Mouse (Mus musculus) adrenal gland, postnatal 10 days (tissue): ENCODE results near the gene Efcab9. TPM values are rescaled to one million over a fixed set of nuclear protein-coding genes. Genes with fewer than 3 reads are reported as not detected.

Experiments used
- DNase-seq: peaks from one replicate; pipeline ENCODE4 v3.0.0; 2021; ENCODE audit warnings: mixed read lengths
- long read RNA-seq, 2 experiments: library from polyadenylated mRNA; stranded (forward); transcript quantifications; one replicate each; pipeline ENCODE4 v2.0.0; 2021
- total RNA-seq, 2 experiments: library from RNA; stranded (reverse); gene quantifications; 2 replicates each; pipeline ENCODE4 v1.2.3; 2021

Efcab9 gene
- total RNA-seq = 1 to 10 TPM in 1 of 2 experiments, under 1 TPM in 1; 0.93 to 1.2 TPM
- long read RNA-seq, experiment 1, partial matches to known transcripts = 0 of 2 reads
- long read RNA-seq, experiment 1, other reads (novel, unspliced or antisense) = 2 of 2 reads
- long read RNA-seq, experiment 2, partial matches to known transcripts = 0 of 1 reads
- long read RNA-seq, experiment 2, other reads (novel, unspliced or antisense) = 1 of 1 reads

DNA sequence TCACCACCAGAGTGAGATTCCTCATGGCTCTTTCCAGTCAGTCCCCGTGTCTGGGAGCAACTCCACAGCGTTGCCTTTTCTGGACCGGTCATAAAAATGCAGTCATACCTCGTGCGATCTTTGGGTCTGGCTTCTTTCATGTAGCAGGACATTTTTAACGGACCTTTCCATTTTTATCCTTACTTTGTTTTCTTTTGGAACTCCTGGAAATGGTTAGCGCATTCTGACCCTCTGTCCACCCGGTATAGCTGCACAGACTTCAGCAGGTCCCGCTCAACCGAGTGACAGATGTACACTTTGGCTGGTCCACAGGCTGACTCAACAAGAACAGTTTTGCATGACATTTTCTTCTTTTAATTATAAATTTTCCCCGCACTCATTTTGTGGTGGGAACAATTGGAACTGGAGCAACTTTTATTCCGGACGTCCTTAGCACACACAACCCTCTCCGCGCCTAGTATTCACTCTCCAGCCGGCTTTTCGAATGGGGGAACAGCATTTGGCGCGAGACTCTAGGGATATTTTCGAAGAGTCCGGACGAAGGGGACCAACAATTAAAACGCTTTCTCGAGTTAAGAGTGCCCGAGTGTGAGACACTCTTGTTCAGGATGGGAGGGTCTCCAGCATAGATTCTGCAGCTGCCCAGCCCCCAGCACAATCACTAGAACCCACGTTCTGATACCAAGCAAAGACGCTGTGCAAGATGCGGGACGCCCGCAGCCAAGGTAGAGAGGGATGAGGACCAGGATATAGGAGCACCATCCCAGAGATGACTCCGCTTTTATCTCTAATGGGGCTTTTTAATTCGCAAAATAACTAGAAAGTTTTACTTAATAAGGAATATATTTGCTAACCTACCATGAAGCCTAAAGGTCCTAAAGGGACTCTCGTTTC lies at the start of gene Efcab9:
Efcab9 (minus strand) TSS at position 211 of the 894 bp plus-strand sequence.
- DNase-seq = no peak

DNA sequence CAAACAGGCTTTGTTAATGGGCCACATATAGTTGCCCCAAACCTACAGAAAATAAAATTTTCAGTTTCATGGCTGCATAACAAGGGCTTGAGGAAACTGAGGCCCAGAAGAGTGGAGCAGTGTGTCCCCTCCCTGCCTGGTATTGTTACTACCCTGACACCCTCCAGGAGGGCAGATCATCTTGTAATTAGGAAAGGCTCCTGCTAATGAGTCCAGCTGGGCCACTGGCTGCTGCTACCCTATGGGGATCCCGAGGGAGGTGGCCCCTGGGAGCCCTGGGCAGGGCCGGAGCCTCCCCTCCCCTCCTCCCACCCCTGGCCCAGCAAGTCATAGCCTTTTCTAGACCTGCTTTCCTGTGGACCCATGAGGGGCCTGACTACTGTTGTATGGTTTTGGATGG lies 49.1 kb upstream of the Efcab9 start:
- no peak for DNase-seq

DNA sequence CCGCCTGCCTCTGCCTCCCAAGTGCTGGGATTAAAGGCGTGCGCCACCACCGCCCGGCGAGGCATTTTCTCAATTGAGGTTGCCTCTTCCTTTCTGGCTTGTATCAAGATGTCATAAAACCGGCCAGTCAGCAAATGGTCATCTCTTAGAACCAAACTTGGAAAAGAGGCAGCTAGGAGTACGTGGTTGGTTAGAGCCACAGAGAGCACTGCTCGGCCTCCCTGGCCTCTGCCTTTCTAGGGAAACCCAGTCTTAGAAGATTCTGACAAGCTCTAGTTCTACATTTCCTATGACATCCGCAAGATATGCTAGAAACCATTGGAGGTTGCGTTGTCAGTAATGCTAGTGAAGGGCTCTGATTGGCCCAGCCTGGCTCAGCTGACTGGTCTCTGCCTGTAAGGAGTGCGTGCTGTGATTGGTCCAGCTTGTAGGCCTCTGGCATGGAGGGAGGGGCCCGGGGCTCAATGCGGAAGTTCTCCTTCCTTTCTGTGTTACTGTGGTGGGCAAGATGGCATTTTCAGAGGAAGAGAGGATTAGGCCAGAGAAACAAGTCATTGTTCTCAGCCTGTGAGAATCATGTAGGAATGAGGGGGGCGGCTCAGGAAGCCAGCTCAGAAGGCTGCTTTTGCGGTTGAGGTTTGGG lies 48.5 kb upstream of the Efcab9 start:
- no peak for DNase-seq

DNA sequence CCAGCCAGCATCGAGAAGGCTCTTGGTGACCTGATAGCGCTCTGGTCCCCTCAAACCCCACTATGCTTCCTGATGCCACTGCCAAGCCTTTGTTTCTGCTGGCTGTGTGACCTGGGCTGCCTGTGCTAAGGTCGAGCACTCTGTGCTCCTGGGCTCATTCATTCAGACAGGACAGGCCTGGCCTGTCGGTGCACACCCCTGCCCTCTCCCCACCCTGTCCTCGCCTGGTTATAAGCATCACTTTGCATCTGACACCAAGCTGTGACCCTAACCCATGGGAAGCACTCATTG lies 44.8 kb upstream of the Efcab9 start:
- no peak for DNase-seq

DNA sequence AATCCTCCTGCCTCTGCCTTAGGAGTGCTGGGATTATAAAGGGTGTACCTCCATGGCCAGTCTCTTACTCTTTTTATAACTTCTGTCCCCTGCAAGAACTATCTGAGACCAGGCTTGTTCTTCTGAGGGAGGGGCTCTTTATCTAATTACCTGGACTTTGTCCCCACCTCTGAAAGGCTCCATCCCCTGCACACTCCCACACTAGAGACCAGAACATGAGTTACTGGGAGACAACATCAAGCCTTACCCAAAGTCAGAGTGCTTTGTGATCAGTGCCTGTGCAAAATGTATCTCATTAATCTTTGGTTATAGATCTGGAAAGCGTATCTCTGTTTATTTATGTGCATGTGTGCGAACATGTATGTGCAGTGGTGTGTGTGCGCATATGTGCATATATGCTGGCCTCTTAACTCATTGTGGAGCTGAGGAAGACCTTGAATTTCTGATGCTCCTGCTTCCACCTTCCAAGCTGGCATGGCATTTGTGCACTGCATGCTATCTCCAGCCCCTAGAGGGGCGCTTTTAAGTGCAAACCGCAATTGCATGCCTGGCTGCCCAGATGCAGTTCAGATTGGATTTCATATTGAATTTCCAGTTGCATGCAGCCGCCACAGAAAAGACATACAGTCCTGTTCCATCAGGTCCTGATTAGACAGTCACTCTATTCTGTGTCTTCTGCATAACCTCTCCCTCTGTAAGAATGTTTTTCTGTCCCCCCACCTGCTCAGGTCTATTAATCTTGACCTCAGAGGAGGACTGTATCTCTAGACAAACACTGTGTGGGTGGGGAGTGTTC lies 44.3 kb upstream of the Efcab9 start:
- no peak for DNase-seq

DNA sequence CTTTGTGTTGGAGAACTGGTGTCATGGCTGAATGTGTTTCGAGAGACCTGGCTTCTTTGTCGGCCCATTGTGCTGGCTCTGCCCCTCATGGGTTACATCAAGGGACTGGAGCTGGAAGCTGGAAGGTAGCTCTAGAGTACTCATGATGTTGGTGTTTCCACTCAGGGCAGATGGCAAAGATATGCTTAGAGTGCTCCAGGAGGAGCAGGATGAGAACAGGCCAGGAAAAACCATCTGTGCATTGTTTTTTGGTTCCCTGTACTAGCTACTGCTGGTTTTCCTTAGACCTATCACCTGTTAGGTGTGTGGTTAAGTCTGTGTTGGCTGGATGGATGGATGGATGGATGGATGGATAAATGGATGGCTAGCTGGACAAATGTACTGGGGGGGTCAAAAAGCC lies 41.8 kb upstream of the Efcab9 start:
- no peak for DNase-seq

DNA sequence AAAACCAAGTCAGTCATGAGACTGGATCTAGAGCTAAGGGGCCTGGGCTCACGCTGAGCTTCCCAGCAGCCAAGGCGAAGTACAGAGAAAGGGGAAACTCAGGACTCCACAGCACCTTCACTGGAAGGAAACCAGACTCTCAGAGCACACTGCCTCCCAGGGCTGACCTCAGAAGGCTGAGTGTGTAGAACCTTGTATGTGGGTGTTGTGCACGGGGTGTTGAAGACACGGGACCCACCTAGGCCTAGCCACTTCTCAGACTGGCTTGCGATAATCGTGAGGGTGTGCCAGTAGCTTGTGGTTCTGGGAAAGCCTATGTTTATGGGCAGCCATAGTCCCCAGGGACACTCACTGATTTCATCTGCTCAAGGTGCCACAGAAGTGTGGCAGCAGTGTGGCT lies 39.2 kb upstream of the Efcab9 start:
- DNase-seq = no peak

DNA sequence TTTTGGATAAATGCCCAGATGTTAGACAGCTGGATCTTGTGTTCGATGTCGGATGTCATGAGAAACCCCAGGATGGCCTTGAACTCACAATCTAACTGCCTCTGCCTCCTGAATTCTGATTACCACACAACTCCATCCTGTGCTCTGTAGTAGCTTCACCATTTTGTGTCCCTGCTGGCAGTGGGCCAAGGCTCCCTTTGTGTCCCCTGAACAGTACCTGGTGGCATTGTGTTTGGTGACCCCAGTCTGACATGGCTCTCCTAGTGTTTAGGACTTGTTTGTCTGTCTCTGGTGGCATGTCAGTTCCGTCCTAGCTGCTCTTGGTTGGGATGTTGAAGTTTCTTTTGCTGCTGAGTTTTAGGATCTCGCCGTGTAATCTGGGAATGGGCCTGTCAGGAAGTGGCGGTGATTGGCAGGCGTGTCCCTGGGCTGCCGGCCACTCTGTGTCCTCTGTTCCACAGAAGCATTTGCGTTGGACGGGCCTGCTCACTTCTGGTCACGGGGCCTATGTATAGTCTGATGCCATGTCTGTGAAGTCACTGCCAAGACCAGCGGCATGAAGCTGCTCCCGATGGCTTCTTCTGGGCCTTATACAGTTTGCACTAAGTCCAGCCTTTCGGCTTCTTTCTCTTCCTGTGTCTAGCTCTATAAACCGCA lies 36.9 kb upstream of the Efcab9 start:
- DNase-seq = no peak

DNA sequence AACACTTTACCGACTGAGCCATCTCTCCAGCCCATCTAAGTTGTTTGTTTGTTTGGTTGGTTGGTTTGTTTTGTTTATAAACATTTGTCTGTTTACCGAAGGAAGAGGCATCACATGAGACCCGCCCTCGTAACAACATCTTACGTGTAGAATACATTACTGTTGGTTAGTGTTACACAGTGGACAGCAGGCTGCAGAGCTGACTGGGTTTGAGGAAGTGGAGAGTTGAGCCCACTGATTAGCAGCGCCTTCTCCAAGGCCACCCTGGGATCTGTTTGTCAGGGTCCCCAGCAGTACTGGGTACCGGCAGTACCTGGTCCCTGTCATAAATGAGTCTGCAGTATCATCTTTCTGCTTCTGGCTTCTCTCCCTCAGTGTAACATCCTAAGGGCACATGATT lies 36.2 kb upstream of the Efcab9 start:
- no peak for DNase-seq

DNA sequence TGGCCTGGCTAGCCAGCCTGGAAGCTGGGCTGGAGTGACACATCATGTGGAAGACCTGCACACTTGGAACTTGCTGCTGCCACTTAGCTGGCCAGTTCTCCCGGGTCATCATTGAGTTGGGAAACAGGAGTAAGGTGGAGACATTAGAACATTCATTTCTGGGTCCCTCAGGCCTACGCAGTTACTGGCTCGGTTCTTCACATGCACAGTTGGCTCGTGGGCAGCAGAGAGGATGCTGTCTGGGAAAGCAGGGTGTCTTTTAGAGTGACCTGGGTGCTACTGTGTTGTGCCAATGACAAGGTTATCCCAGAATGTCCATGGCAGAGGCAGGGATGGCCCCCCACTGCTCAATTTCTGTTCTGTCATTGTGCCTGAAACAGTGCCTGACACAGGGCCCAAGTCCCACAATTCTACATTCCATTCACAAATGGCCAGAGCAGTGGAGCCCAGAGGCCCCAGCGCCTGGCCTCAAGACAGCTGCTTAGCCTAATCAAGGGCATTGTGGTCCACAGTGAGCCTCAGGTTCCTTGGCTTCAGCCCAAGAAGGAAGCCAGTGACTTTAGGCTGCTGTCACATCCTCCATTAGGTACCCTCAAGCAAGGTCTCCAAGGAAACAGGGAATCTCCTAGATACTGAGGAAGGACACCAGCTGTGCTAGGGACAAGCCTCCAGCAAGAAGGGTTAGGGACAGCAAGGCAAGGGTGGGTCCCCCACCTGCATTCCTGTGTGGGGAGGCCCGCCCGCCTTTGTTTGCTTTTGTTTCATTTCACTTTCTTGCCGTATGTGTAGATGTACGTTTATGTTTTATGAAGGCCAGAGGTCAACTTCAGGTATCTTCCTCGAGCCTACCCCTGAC lies 35.3 kb upstream of the Efcab9 start:
- no peak for DNase-seq

DNA sequence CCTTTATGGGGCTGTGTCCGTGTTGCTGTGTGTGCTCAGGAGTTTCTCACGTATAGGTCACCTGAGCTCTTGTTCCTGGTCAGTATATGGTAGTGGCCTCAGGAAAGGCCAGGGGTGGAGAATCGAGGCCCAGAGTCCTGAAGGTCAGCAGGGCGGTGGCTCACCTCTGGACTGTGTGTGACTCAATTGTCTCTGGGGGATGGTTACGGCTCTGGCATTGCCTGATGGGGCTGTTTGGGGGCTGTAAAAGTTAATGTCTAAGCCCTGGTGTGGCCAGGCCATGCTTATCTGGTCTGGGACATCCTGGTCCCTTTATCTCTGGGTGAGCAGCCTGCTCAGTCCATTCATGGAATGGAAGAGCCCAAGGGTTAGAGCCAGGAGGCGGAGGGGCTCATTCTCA lies 34.3 kb upstream of the Efcab9 start:
- no peak for DNase-seq

DNA sequence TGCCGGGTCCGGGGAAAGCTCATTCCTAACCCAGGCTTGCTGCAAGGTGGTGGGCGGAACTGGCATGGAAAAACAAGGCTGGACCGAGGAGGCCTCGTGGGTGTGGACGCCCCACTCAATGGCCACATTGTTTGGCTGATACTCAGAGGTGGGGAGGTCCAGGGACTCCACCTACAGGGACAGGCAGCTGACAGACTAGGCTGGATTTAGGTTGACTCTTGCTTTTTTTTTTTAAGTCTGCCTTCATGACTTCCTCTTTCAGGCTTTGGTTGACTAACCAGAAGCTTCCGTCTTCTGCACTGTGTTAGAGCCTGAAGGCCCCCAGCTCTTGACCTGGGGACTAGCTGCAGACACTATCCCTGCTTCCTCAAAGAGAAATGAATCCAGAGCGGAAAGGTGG lies 33.2 kb upstream of the Efcab9 start:
- no peak for DNase-seq

DNA sequence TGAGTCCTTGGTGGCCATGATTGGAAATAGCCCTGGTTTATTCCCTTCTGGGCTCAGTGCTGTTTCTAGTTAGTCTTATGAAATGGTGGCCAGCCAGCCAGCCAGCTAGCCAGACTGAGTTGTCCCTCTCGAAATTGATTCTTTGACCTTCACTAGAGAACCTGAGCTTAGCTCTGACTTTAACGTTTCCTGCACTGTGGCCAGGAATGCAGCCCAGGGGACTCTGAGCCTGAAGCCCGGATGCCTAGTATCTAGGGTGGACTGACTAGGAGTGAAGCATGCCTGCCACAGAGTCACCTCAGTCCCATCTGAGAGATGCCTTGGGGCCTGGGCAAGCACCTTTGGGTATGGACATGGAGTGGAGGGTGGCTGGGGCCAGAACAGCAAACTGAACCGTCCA lies 32.7 kb upstream of the Efcab9 start:
- peak; percentile 53 for DNase-seq

DNA sequence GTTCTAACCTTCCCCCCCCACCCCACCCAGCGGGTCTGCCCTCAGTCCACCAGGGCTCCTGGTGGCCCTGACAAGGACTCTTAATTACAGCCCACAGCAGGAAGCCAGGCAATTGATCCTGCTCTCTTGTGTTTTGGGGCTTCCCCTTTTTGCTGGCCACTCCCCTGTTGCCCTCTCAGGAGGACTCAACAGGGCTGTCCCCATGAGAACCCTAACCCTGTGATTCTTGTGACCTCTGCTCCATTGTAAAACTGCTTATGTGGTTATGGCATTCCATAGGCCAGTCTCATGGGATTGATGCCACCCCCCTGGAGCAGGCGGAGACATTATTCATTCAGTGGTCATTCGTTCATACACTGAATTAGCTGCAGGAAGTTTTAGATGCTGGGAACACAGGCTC lies 31.8 kb upstream of the Efcab9 start:
- DNase-seq = no peak

DNA sequence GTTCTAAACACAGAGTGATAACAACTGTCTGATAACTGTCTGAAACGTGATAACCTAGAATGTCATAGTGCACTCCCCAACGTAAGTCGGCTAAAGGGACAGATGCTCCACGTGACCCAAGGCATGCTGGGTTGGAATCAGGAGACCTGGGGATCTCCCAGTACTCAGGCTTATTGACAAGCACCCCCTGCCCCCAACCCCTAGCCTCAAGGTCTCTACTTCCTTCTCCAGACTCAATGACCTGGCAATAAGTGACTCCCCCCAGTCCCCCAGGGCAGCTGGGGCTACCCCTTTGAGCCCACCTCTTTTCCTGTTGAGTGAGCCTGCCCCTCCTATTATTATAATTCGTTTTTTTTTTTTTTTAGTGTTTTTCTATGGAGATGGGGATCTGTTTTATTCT lies 30.8 kb upstream of the Efcab9 start:
- DNase-seq = no peak

DNA sequence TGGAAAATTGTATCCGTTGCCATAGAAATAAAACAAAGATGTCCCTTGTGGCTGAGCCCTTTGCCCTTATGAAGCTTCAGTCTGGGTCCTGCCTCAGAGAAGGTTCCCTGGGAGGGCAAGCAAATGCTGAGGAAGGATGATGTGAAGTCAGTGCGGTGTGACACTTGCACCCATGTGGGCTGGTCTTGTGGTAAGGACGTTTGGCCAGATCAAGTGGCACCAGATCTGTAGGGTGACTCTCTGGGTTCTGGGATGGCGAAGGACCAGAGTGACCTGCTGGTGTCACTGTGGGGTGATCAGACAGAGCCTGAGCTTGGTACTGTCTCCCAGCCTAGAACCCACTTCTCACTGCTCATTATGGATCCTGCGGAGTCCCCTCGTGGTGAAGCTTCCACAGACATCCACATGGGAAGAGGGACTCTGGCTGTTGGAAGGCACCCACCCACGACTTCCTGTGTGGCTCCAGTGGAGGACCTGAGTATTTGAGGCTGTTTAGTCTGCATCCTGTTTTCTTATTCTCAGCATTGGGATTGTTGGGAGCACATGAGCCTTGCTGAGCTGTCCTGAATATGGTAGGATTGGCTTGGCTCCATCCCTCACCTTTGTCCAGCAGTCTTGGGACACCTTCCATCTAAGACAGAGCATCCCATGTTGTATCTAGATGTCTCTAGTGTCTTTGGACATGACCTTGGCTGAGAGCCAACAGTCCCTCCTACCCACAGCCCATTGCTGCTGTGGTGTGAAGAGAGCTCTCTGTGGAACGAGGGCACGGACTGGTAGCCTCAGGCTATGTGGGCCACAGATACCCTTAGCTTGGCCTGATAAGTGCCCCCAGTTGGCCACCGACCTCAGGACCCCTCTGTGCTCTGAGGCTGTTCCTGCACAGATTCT lies 29.8 kb upstream of the Efcab9 start:
- DNase-seq = no peak

DNA sequence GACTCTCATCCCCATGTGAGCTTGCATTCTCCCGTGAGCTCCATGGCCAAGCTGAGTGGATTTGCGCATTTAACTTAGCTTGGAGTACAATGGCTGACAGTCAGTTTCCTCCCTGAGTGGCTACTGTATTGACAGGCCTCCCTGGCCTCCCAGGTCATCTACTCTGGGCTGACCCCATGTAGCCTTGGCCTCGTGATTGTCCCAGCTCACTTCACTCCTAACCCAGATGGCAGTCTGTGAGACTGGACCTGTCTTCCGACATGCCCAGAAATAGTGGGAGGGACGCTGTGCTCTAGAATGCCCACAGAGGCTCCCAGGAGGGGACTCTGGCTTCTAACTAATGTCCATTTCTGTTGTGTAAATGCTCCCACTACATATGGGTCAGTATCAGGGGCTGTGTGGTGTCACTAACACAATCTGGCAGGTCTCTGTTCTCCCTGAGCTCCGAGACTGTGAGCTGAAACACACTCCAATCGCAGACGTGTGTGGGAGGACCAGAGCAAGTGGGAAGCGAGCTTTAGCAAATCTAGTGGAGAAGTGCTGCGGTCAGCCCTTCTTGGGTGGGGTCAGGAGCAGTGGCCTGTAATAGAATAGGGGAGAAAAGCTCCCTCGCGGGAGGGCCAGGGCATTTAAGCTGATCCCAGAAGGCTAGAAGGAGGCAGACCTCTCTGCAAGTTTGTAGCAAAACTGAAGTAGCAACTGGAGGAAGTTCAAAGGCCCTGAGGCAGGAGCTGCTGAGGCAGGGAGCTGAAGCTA lies 28.3 kb upstream of the Efcab9 start:
- no peak for DNase-seq

DNA sequence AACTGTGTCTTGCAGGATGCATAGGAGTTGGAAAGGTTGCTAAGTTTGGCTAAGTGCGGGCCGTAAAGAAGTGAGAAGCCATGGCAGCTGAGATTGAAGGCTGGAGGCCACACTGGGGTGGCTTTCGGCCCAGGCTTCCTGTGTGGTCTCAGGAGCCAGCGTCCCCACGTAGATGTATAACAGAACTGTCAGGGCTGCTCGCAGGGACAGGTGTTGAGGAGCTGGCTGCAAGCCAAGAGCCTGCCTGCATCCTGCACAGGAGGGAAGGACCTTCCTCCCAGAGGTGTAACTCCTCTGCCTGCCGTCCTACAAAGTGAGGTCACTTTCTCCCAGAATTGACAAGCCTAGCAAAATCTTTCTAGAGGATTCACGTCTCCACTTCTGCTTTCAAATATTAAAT lies 26.8 kb upstream of the Efcab9 start:
- DNase-seq = no peak

DNA sequence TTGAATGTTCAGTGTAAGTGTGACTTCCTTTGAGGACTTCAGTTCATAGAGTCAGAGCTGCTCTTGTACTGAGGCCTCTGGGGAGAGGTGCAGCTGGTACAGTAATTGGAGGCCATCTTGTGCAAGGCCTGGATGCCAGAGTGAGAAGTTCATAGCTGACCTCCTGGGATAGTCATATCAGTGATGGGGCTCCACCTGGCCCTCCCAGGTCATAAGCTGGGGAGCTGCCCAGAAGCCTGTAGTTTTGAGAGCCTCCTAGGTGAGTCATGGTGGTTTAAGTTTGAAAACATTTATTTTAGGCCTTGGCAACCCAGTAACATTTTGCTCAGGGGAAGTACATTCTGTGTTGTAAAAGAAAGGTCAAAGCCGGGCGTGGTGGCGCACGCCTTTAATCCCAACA lies 26.1 kb upstream of the Efcab9 start:
- no peak for DNase-seq
